Mouse (Mus musculus): ENCODE data around the gene Csnk1d. TPM values are rescaled to one million over a fixed set of nuclear protein-coding genes. Genes with fewer than 3 reads are reported as not detected.

Csnk1d gene
- total and polyA plus RNA-seq, 3 experiments: 77.8 to 136 (median 96.8) TPM

DNA sequence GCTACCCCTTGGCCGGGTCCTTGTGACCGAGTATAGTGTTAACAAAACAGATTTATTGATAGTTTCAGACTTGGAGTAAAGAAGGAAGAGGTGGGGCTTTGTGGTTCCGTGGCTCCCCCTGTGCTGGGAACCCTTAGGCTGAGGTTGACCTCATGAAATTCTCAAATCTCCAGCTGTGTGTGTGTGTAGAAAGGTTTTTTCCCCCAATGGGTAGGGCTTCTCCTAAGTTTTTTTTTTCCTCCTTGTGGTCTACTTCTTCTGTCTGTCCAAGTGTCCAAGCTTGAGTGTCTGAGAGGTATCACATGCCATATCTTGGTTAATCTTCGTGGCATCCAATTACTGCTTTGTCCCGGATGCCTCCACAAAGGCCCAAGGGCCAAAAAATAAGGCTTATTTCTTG lies 42.0 kb upstream of the Csnk1d start:
- no peak for DNase-seq (ENCODE audit: extremely low read depth)
- no peak overlapping the region for H3K4me3 ChIP-seq (replicated peaks in 1 of 3; ENCODE audit: low read depth in 2 of 3, low read length in 2 of 3, poor library complexity in 1 of 3)
- peaks cover 28% of the 10 kb centered on the region for H3K27me3 ChIP-seq (replicated peaks)
- H3K79me2 ChIP-seq (replicated peaks; ENCODE audit: control insufficient read depth, extremely low read depth, insufficient read depth, poor library complexity, severe bottlenecking): no peaks in the 10 kb centered on the region
- H3K9me3 ChIP-seq (replicated peaks; ENCODE audit: low read length): no peaks in the 10 kb centered on the region
- H3K27ac ChIP-seq (ENCODE audit: insufficient read depth, low read depth): no peak overlapping the region
- H3K4me1 ChIP-seq (ENCODE audit: control insufficient read depth in 1 of 2, insufficient read depth in 2 of 2): peaks cover 4 to 20% of the 10 kb centered on the region in 2 experiments
- peak; percentile 68 for TF ChIP-seq ZNF384 (IDR thresholded peaks at IDR 0.05; ENCODE audit: low read depth, low read length)
- no peak for TF ChIP-seq JUND (conservative IDR thresholded peaks at IDR 0.05; ENCODE audit: low read depth, low read length)
- no peak for TF ChIP-seq ELF1 (IDR thresholded peaks at IDR 0.05; ENCODE audit: low read depth, low read length)
- TF ChIP-seq MAX (IDR thresholded peaks at IDR 0.05; ENCODE audit: low read length): no peak
- no peak for TF ChIP-seq SMC3 (IDR thresholded peaks at IDR 0.05; ENCODE audit: low read depth, low read length)
- no peak for TF ChIP-seq ZKSCAN1 (IDR thresholded peaks at IDR 0.05; ENCODE audit: borderline replicate concordance, low read depth, low read length)
- TF ChIP-seq RAD21 (IDR thresholded peaks at IDR 0.05; ENCODE audit: low read depth, low read length): no peak
- no peak for TF ChIP-seq JUN (IDR thresholded peaks at IDR 0.05; ENCODE audit: insufficient read depth, low read depth, low read length)
- no peak for TF ChIP-seq NELFE (IDR thresholded peaks at IDR 0.05; ENCODE audit: low read depth, low read length)
- peak; percentile 51 for TF ChIP-seq ETS1 (conservative IDR thresholded peaks at IDR 0.05; ENCODE audit: low read depth, low read length)
- no peak for TF ChIP-seq HCFC1 (IDR thresholded peaks at IDR 0.05; ENCODE audit: low read depth, low read length)
- TF ChIP-seq EP300 (IDR thresholded peaks at IDR 0.05; ENCODE audit: low read length): no peak
- no peak for TF ChIP-seq ZC3H11A (IDR thresholded peaks at IDR 0.05; ENCODE audit: low read depth, low read length)
- no peak for TF ChIP-seq MXI1 (IDR thresholded peaks at IDR 0.05; ENCODE audit: low read depth, low read length)
- TF ChIP-seq TCF12 (IDR thresholded peaks at IDR 0.05; ENCODE audit: low read depth, low read length): no peak
- TF ChIP-seq IRF4 (IDR thresholded peaks at IDR 0.05; ENCODE audit: low read depth, low read length): no peak
- H3K9ac ChIP-seq (ENCODE audit: insufficient read depth, low read depth): no peak overlapping the region
- no peaks in the 10 kb centered on the region for H3K36me3 ChIP-seq (replicated peaks in 1 of 2; ENCODE audit: control insufficient read depth in 1 of 2, insufficient read depth in 1 of 2, low read length in 1 of 2)
- dilution Hi-C loops (cut with MboI; ENCODE audit: extremely low pct_ligation_motif_present, extremely low pct_unique_long_range_greater_than_20kb, low sequenced_read_pairs) (no loop called here), in situ Hi-C loops (cut with MboI; ENCODE audit: low pct_ligation_motif_present, low pct_unique_long_range_greater_than_20kb, low sequenced_read_pairs) (no loop called here)
- H3K4me2 ChIP-seq (ENCODE audit: insufficient read depth, low read depth, poor library complexity, severe bottlenecking): no peak overlapping the region

DNA sequence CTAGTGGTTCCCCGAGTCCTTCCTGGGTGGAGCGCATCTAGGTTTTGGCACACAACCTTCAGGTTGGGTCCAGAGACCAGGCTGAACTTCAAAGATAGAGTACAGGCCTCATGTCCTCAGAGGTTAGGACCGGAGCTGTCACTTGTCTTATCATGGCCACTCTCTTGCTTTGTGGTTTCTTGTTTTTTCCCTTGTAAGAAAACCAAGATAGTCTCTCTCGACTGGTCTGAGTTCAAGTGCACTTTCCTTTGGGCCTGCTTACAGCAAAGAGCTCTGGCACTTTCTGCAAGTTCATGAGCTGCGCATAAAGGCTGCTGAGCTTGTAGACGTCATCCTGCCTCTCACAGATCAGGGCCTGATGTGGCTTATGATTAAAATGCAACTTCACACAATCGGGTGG lies 36.1 kb upstream of the Csnk1d start:
- Histone ChIP-seq H3K79me2 (replicated peaks; ENCODE audit: control insufficient read depth, extremely low read depth, insufficient read depth, poor library complexity, severe bottlenecking) (no peaks in the 10 kb centered on the region), H3K9ac (ENCODE audit: insufficient read depth, low read depth) (no peak overlapping the region), H3K9me3 (replicated peaks; ENCODE audit: low read length) (no peaks in the 10 kb centered on the region), H3K27me3 (replicated peaks) (peaks cover 27% of the 10 kb centered on the region), H3K27ac (ENCODE audit: insufficient read depth, low read depth) (no peak overlapping the region), H3K36me3 (replicated peaks in 1 of 2; ENCODE audit: control insufficient read depth in 1 of 2, insufficient read depth in 1 of 2, low read length in 1 of 2) (no peaks in the 10 kb centered on the region), H3K4me2 (ENCODE audit: insufficient read depth, low read depth, poor library complexity, severe bottlenecking) (no peak overlapping the region), H3K4me3 (replicated peaks in 1 of 3; ENCODE audit: low read depth in 2 of 3, low read length in 2 of 3, poor library complexity in 1 of 3) (no peak overlapping the region), H3K4me1 (ENCODE audit: control insufficient read depth in 1 of 2, insufficient read depth in 2 of 2) (peaks cover 0 to 11% of the 10 kb centered on the region in 2 experiments; a peak in 2 of 4 replicates)
- dilution Hi-C loops (cut with MboI; ENCODE audit: extremely low pct_ligation_motif_present, extremely low pct_unique_long_range_greater_than_20kb, low sequenced_read_pairs): no loop called here
- in situ Hi-C loops (cut with MboI; ENCODE audit: low pct_ligation_motif_present, low pct_unique_long_range_greater_than_20kb, low sequenced_read_pairs): no loop called here
- TF ChIP-seq HCFC1 (IDR thresholded peaks at IDR 0.05; ENCODE audit: low read depth, low read length): no peak
- TF ChIP-seq IRF4 (IDR thresholded peaks at IDR 0.05; ENCODE audit: low read depth, low read length): no peak
- no peak for TF ChIP-seq JUN (IDR thresholded peaks at IDR 0.05; ENCODE audit: insufficient read depth, low read depth, low read length)
- TF ChIP-seq USF1 (IDR thresholded peaks at IDR 0.05; ENCODE audit: low read depth, low read length): no peak
- no peak for TF ChIP-seq NRF1 (IDR thresholded peaks at IDR 0.05; ENCODE audit: low read depth, low read length)
- no peak for TF ChIP-seq E2F4 (IDR thresholded peaks at IDR 0.05; ENCODE audit: insufficient replicate concordance, low read depth, low read length)
- TF ChIP-seq SIN3A (IDR thresholded peaks at IDR 0.05; ENCODE audit: low read length): no peak
- no peak for TF ChIP-seq USF2 (conservative IDR thresholded peaks at IDR 0.05; ENCODE audit: low read depth, low read length)
- TF ChIP-seq JUND (conservative IDR thresholded peaks at IDR 0.05; ENCODE audit: low read depth, low read length): no peak
- TF ChIP-seq CHD1 (IDR thresholded peaks at IDR 0.05; ENCODE audit: low read depth, low read length): no peak
- no peak for TF ChIP-seq TCF12 (IDR thresholded peaks at IDR 0.05; ENCODE audit: low read depth, low read length)
- TF ChIP-seq CHD2 (IDR thresholded peaks at IDR 0.05; ENCODE audit: low read length): no peak
- no peak for TF ChIP-seq MYC (IDR thresholded peaks at IDR 0.05; ENCODE audit: low read depth, low read length)
- TF ChIP-seq MXI1 (IDR thresholded peaks at IDR 0.05; ENCODE audit: low read depth, low read length): no peak
- TF ChIP-seq TBP (conservative IDR thresholded peaks at IDR 0.05; ENCODE audit: low read depth, low read length): no peak
- no peak for TF ChIP-seq RAD21 (IDR thresholded peaks at IDR 0.05; ENCODE audit: low read depth, low read length)
- TF ChIP-seq SMC3 (IDR thresholded peaks at IDR 0.05; ENCODE audit: low read depth, low read length): no peak
- no peak for TF ChIP-seq ELF1 (IDR thresholded peaks at IDR 0.05; ENCODE audit: low read depth, low read length)
- no peak for TF ChIP-seq POLR2AphosphoS2 (IDR thresholded peaks at IDR 0.05; ENCODE audit: low read depth, low read length)
- no peak for DNase-seq (ENCODE audit: extremely low read depth)
